7 mouse cellular contexts compared by ENCODE assay signal in genomic region chrX:13229891-13230614, GRCm38 (mm10). TPM values are rescaled to one million over a fixed set of nuclear protein-coding genes. Genes with fewer than 3 reads are reported as not detected.
A peak's percentile ranks its signal among the peaks of the same experiment; 100 is the strongest.
DNase-seq lines count a peak whose midpoint lies in the region; ATAC-seq and TF ChIP-seq lines count a peak whose summit lies in the region.

No protein-coding gene starts in this region.

- H3K4me1 ChIP-seq in ES-Bruce4 (ENCODE audit: control insufficient read depth, insufficient read depth, low read length) = no peaks in the 10 kb centered on the region
- H3K4me1 ChIP-seq in kidney, embryonic 15.5 days = 0 out of 2 replicates have a peak, but pooled peaks cover 4% of the 10 kb centered on the region
- no peaks in the 10 kb centered on the region for H3K4me1 ChIP-seq in stomach, postnatal 0 days (replicated peaks; ENCODE audit: control insufficient read depth, insufficient read depth)

- peak; percentile 34; the same call in 1 of the 2 replicates for ATAC-seq in granulocyte monocyte progenitor cell, adult 5-6 weeks (replicated peaks; ENCODE audit: poor library complexity, severe bottlenecking)
- peak; percentile 35; the same call in 1 of the 2 replicates for ATAC-seq in kidney, embryonic 15.5 days (replicated peaks; ENCODE audit: low FRiP score)
- ATAC-seq in stomach, postnatal 0 days (ENCODE audit: low FRiP score, low TSS enrichment) = peak; percentile 45

- TF ChIP-seq POLR2A in ES-Bruce4 (IDR thresholded peaks at IDR 0.05; ENCODE audit: insufficient read depth, low read length) = no peak

- H3K4me3 ChIP-seq in ES-Bruce4 (ENCODE audit: low read depth, low read length) = peak overlapping the region; percentile 48
- peak overlapping the region; percentile 42 for H3K4me3 ChIP-seq in kidney, embryonic 15.5 days (replicated peaks)
- H3K4me3 ChIP-seq in stomach, postnatal 0 days (ENCODE audit: low read depth, low read length) = peak overlapping the region; percentile 31

- H3K27me3 ChIP-seq in ES-Bruce4 (ENCODE audit: control insufficient read depth, insufficient read depth, low read length, poor library complexity, severe bottlenecking) = no peaks in the 10 kb centered on the region
- peaks cover 12% of the 10 kb centered on the region for H3K27me3 ChIP-seq in kidney, embryonic 15.5 days
- no peaks in the 10 kb centered on the region for H3K27me3 ChIP-seq in stomach, postnatal 0 days (ENCODE audit: control insufficient read depth, insufficient read depth, low read length)

- WGBS in kidney, embryonic 15.5 days = 30% methylated on average over 8 of the region's 8 CpGs
- WGBS in stomach, postnatal 0 days = 23% methylated on average over 8 of the region's 8 CpGs

- H3K27ac ChIP-seq in ES-Bruce4 (ENCODE audit: insufficient read depth, low read length) = peak overlapping the region; percentile 94
- H3K27ac ChIP-seq in kidney, embryonic 15.5 days = peak overlapping the region; percentile 91
- H3K27ac ChIP-seq in stomach, postnatal 0 days (replicated peaks) = peak overlapping the region; percentile 79

- H3K9ac ChIP-seq in ES-Bruce4 (ENCODE audit: low read depth, poor library complexity, severe bottlenecking) = peak overlapping the region; percentile 71
- H3K9ac ChIP-seq in kidney, embryonic 15.5 days = peak overlapping the region; percentile 35; the same call in 1 of the 2 replicates
- H3K9ac ChIP-seq in stomach, postnatal 0 days (ENCODE audit: low read length) = peak overlapping the region; percentile 31; the same call in 1 of the 2 replicates

- no peak for TF ChIP-seq CTCF in ES-Bruce4 (IDR thresholded peaks at IDR 0.05; ENCODE audit: low read depth, low read length)
- TF ChIP-seq CTCF in stomach, postnatal 0 days (IDR thresholded peaks at IDR 0.05; ENCODE audit: low read depth) = peak; percentile 77

- H3K9me3 ChIP-seq in ES-Bruce4 (replicated peaks; ENCODE audit: control insufficient read depth, insufficient read depth, low read length, poor library complexity, severe bottlenecking) = no peaks in the 10 kb centered on the region
- no peaks in the 10 kb centered on the region for H3K9me3 ChIP-seq in kidney, embryonic 15.5 days (replicated peaks)
- no peaks in the 10 kb centered on the region for H3K9me3 ChIP-seq in stomach, postnatal 0 days (ENCODE audit: control insufficient read depth, low read length)

- peak overlapping the region; percentile 58 for H3K4me2 ChIP-seq in kidney, embryonic 15.5 days
- H3K4me2 ChIP-seq in stomach, postnatal 0 days (replicated peaks; ENCODE audit: low read depth) = peak overlapping the region; percentile 51

- no peaks in the 10 kb centered on the region for H3K36me3 ChIP-seq in ES-Bruce4 (ENCODE audit: control insufficient read depth, insufficient read depth, low read length, poor library complexity, severe bottlenecking)
- H3K36me3 ChIP-seq in kidney, embryonic 15.5 days = no peaks in the 10 kb centered on the region
- H3K36me3 ChIP-seq in stomach, postnatal 0 days (ENCODE audit: control insufficient read depth, insufficient read depth, low read length) = no peaks in the 10 kb centered on the region

- DNase-seq in CD4-positive helper T cell, adult 2 months (ENCODE audit: low read depth, low spot score) = peak; percentile 41
- peak; percentile 53 to 85 for DNase-seq in cerebellum, postnatal 10 days
- DNase-seq in lung, postnatal 14 days = peak; percentile 66
- peak; percentile 59 for DNase-seq in stomach, postnatal 0 days (ENCODE audit: low spot score)

- TF ChIP-seq EP300 in ES-Bruce4 (IDR thresholded peaks at IDR 0.05; ENCODE audit: insufficient read depth, low read depth, low read length) = no peak
- TF ChIP-seq EP300 in stomach, postnatal 0 days (optimal IDR thresholded peaks at IDR 0.05) = no peak

RNA-seq across cellular contexts. Expression of gene Ddx3x, which starts 50.7 kb away (rescaled TPM):
- polyA plus RNA-seq in ES-Bruce4 (2011; ENCODE audit: insufficient read depth, insufficient read length, low read depth, missing spikeins) = 453 and 486 TPM in 2 replicates
- 150 and 178 TPM in 2 replicates for total RNA-seq in granulocyte monocyte progenitor cell, adult 5-6 weeks (2014; fragmentation: Nextera tagmentation)
- 451 and 491 TPM in 2 replicates for total RNA-seq in granulocyte monocyte progenitor cell, adult 5-6 weeks (2017)
- 130 and 133 TPM in 2 replicates for polyA plus RNA-seq in kidney, embryonic 15.5 days (2015; fragmentation: Nextera tagmentation; extraction: Ambion mirVana)
- 73.9 and 74.3 TPM in 2 replicates for polyA plus RNA-seq in stomach, postnatal 0 days (2015; fragmentation: Nextera tagmentation; extraction: Ambion mirVana)

Comparison
In these comparisons a context has a peak if more than half of its experiments do, and no peak if none do; other contexts are left out.
1. Peak in every context shown above with its lines: DNase-seq, ATAC-seq, H3K4me3 ChIP-seq and H3K27ac ChIP-seq.